Comparison of ENCODE assay signal across 17 mouse cellular contexts in genomic region chr11:114404401-114404800, GRCm38 (mm10).
A peak's percentile ranks its signal among the peaks of the same experiment; 100 is the strongest.
DNase-seq lines count a peak whose midpoint lies in the region; ATAC-seq and TF ChIP-seq lines count a peak whose summit lies in the region.
"Had no signal": no experiment of that assay in that cellular context is flagged by ENCODE, and none has a peak within 500 bp of the region (broad histone marks: within the 10 kb centered on the region; RNA-seq: fewer than 3 reads in every experiment).

No protein-coding gene starts in this region.

- no peaks in the 10 kb centered on the region for H3K9me3 ChIP-seq in midbrain, postnatal 0 days (ENCODE audit: low read length)
- H3K9me3 ChIP-seq in midbrain, embryonic 10.5 days (replicated peaks), result 0 out of 2 replicates have a peak, but pooled peaks cover 2% of the 10 kb centered on the region
- no peaks in the 10 kb centered on the region for H3K9me3 ChIP-seq in intestine, embryonic 15.5 days
- H3K9me3 ChIP-seq: heart, embryonic 10.5 days; liver, embryonic 12.5 days had no signal

- H3K36me3 ChIP-seq in midbrain, postnatal 0 days (ENCODE audit: insufficient read depth, low read length), result no peaks in the 10 kb centered on the region
- no peaks in the 10 kb centered on the region for H3K36me3 ChIP-seq in midbrain, embryonic 10.5 days
- H3K36me3 ChIP-seq in intestine, embryonic 15.5 days, result no peaks in the 10 kb centered on the region
- H3K36me3 ChIP-seq: heart, embryonic 10.5 days; liver, embryonic 12.5 days had no signal

- TF ChIP-seq POLR2A in cerebellum, adult 2 months (IDR thresholded peaks at IDR 0.05; ENCODE audit: borderline replicate concordance, insufficient read depth, low read length), result no peak

- no peak for ATAC-seq in midbrain, postnatal 0 days (ENCODE audit: low FRiP score)
- no peak for ATAC-seq in intestine, embryonic 15.5 days
- ATAC-seq: liver, embryonic 12.5 days had no signal

- peak; percentile 40 for DNase-seq in midbrain, postnatal 0 days (ENCODE audit: low spot score)
- no peak for DNase-seq in midbrain, embryonic 10.5 days (ENCODE audit: low spot score)
- DNase-seq in cerebellum, adult 2 months, result peak; percentile 66 to 83
- DNase-seq in cerebellum, postnatal 36 days, result peak; percentile 64 to 65
- DNase-seq in retina, embryonic 14.5 days (ENCODE audit: low spot score), result peak; percentile 27
- no peak for DNase-seq in thymus, postnatal 10 days (ENCODE audit: low spot score in 2 of 2)
- no peak for DNase-seq in layer of hippocampus, postnatal 36 days
- DNase-seq: gastrocnemius, postnatal 36 days; heart, postnatal 10 days; kidney, adult 9 months; lung, embryonic 14.5 days; midbrain, embryonic 14.5 days; right cerebral cortex, postnatal 14 days had no signal

- no peak overlapping the region for H3K9ac ChIP-seq in midbrain, postnatal 0 days (replicated peaks; ENCODE audit: low read length, poor library complexity, severe bottlenecking)
- no peak overlapping the region for H3K9ac ChIP-seq in intestine, embryonic 15.5 days
- H3K9ac ChIP-seq: liver, embryonic 12.5 days; lung, embryonic 14.5 days had no signal

- H3K27ac ChIP-seq in midbrain, postnatal 0 days (ENCODE audit: low read depth, low read length), result no peak overlapping the region
- H3K27ac ChIP-seq in midbrain, embryonic 10.5 days (replicated peaks), result no peak overlapping the region
- H3K27ac ChIP-seq in cerebellum, adult 2 months (ENCODE audit: insufficient read depth, low read length), result no peak overlapping the region
- H3K27ac ChIP-seq in intestine, embryonic 15.5 days, result no peak overlapping the region
- H3K27ac ChIP-seq: heart, embryonic 10.5 days; liver, embryonic 12.5 days; macrophage had no signal

- H3K4me3 ChIP-seq in midbrain, postnatal 0 days (ENCODE audit: low read depth, low read length), result no peak overlapping the region
- no peak overlapping the region for H3K4me3 ChIP-seq in midbrain, embryonic 10.5 days
- H3K4me3 ChIP-seq in cerebellum, adult 2 months (replicated peaks; ENCODE audit: insufficient read depth, low read depth, low read length), result no peak overlapping the region
- no peak overlapping the region for H3K4me3 ChIP-seq in intestine, embryonic 15.5 days (replicated peaks)
- H3K4me3 ChIP-seq: heart, embryonic 10.5 days; liver, embryonic 12.5 days had no signal

- H3K4me2 ChIP-seq in midbrain, postnatal 0 days (ENCODE audit: low read depth, low read length, poor library complexity, severe bottlenecking), result no peak overlapping the region
- no peak overlapping the region for H3K4me2 ChIP-seq in intestine, embryonic 15.5 days (replicated peaks)
- H3K4me2 ChIP-seq: liver, embryonic 12.5 days; lung, embryonic 14.5 days had no signal

- H3K4me1 ChIP-seq in midbrain, postnatal 0 days (ENCODE audit: insufficient read depth, low read length), result 0 out of 2 replicates have a peak, but pooled peaks cover 11% of the 10 kb centered on the region
- peaks cover 19% of the 10 kb centered on the region for H3K4me1 ChIP-seq in midbrain, embryonic 10.5 days
- peaks cover 12% of the 10 kb centered on the region for H3K4me1 ChIP-seq in cerebellum, adult 2 months (ENCODE audit: control insufficient read depth, insufficient read depth, low read length)
- H3K4me1 ChIP-seq in intestine, embryonic 15.5 days (replicated peaks), result peaks cover 2% of the 10 kb centered on the region; the same call in 1 of the 2 replicates
- H3K4me1 ChIP-seq: liver, embryonic 12.5 days had no signal

- 80% methylated on average over 4 of the region's 4 CpGs for WGBS in midbrain, postnatal 0 days
- 67% methylated on average over 4 of the region's 4 CpGs for WGBS in midbrain, embryonic 10.5 days
- 11% methylated on average over 4 of the region's 4 CpGs for WGBS in cerebellum, adult 2 months
- 40% methylated on average over 4 of the region's 4 CpGs for WGBS in intestine, embryonic 15.5 days

- no peak for TF ChIP-seq CTCF in midbrain, postnatal 0 days (IDR thresholded peaks at IDR 0.05)
- TF ChIP-seq CTCF in cerebellum, adult 2 months (IDR thresholded peaks at IDR 0.05; ENCODE audit: borderline replicate concordance, insufficient read depth, low read depth, low read length), result no peak

- no peaks in the 10 kb centered on the region for H3K27me3 ChIP-seq in midbrain, postnatal 0 days (ENCODE audit: insufficient read depth, low read length)
- H3K27me3 ChIP-seq in midbrain, embryonic 10.5 days (ENCODE audit: low read depth, poor library complexity, severe bottlenecking), result no peaks in the 10 kb centered on the region
- H3K27me3 ChIP-seq in cerebellum, adult 2 months (ENCODE audit: control insufficient read depth, insufficient read depth, low read length), result no peaks in the 10 kb centered on the region
- no peaks in the 10 kb centered on the region for H3K27me3 ChIP-seq in intestine, embryonic 15.5 days (replicated peaks)
- H3K27me3 ChIP-seq: liver, embryonic 12.5 days had no signal

Comparison
In these comparisons a context has a peak if more than half of its experiments do, and no peak if none do; other contexts are left out.
1. DNase-seq: peak in midbrain, postnatal 0 days (single experiment), cerebellum, adult 2 months (2 of 2), cerebellum, postnatal 36 days (2 of 2) and retina, embryonic 14.5 days (single experiment); none in midbrain, embryonic 10.5 days (single experiment), thymus, postnatal 10 days (0 of 2) and layer of hippocampus, postnatal 36 days (0 of 2).